Mouse (Mus musculus) midbrain, embryonic 15.5 days (tissue): Measurements from ENCODE around the gene Aatk. TPM values are rescaled to one million over a fixed set of nuclear protein-coding genes. Genes with fewer than 3 reads are reported as not detected.

Source experiments
- ATAC-seq: fragments of 200-750 bp; cut with Nextera tagmentation; replicated peaks from 2 replicates; pipeline ENCODE4 v1.8.0; 2017; ENCODE audit warnings: moderate TSS enrichment
- H3K27ac ChIP-seq: fragments of 300-500 bp; sonication (generic); 2 replicates; pipeline ENCODE4 v1.5.1; 2015; ENCODE audit warnings: mild to moderate bottlenecking, inconsistent platforms
- H3K27me3 ChIP-seq: fragments of 300-500 bp; sonication (generic); replicated peaks from 2 replicates; pipeline ENCODE4 v1.6.1; 2015; ENCODE audit warnings: inconsistent platforms
- H3K36me3 ChIP-seq: fragments of 300-500 bp; sonication (generic); replicated peaks from 2 replicates; pipeline ENCODE4 v1.6.1; 2015; ENCODE audit warnings: inconsistent platforms
- H3K4me1 ChIP-seq: fragments of 300-500 bp; sonication (generic); 2 replicates; pipeline ENCODE4 v1.6.1; 2015; ENCODE audit warnings: inconsistent platforms
- H3K4me2 ChIP-seq: fragments of 300-500 bp; sonication (generic); 2 replicates; pipeline ENCODE4 v1.6.1; 2015; ENCODE audit warnings: inconsistent platforms, mild to moderate bottlenecking, moderate library complexity
- H3K4me3 ChIP-seq: fragments of 300-500 bp; sonication (generic); 2 replicates; pipeline ENCODE4 v1.5.1; 2015; ENCODE audit warnings: mild to moderate bottlenecking, inconsistent platforms
- H3K9ac ChIP-seq: fragments of 300-500 bp; sonication (generic); 2 replicates; pipeline ENCODE4 v1.6.1; 2015; ENCODE audit warnings: mild to moderate bottlenecking, inconsistent platforms
- H3K9me3 ChIP-seq: fragments of 300-500 bp; sonication (generic); 2 replicates; pipeline ENCODE4 v1.6.1; 2016; ENCODE audit warnings: inconsistent platforms
- WGBS: fragments of 180-500 bp; shearing (Covaris S2); methylation state at CpG from one replicate; pipeline ENCODE4 v1.1.7; 2015; ENCODE audit warnings: mixed read lengths; 5-methylcytosine and 5-hydroxymethylcytosine counted together
- polyA plus RNA-seq: library from polyadenylated mRNA; unstranded; fragments of >200 nt; fragmentation: Nextera tagmentation; extraction: Ambion mirVana; gene quantifications from 2 replicates; pipeline ENCODE4 v1.2.1, GENCODE M21; 2015

Aatk gene
- polyA plus RNA-seq: 45.3 and 45.5 TPM in 2 replicates

- peak within 1 kb of the TSS; percentile 93 for H3K27ac ChIP-seq
- no peaks in the 10 kb centered on the region for H3K36me3 ChIP-seq
- ATAC-seq: peak; percentile 15
- 1% methylated on average over 62 of the region's 63 CpGs for WGBS
- H3K4me3 ChIP-seq: peak within 1 kb of the TSS; percentile 81
- H3K4me1 ChIP-seq: peaks cover 66% of the 10 kb centered on the region
- peak within 1 kb of the TSS; percentile 93 for H3K4me2 ChIP-seq
- H3K9ac ChIP-seq: peak within 1 kb of the TSS; percentile 89
- H3K9me3 ChIP-seq: no peaks in the 10 kb centered on the region
- H3K27me3 ChIP-seq: no peaks in the 10 kb centered on the region
Observed at GRCm38 (mm10) chr11:120046553-120047191, at the start of gene Aatk. Gene Aatk (minus strand): TSS chr11:120047167.

GRCm38 (mm10) chr11:120092817-120093591 lies 46.0 kb upstream of the Aatk start:
- peaks cover 26% of the 10 kb centered on the region; the same call in 1 of the 2 replicates for H3K36me3 ChIP-seq
- no peak overlapping the region for H3K27ac ChIP-seq
- 80% methylated on average over 23 of the region's 23 CpGs for WGBS
- H3K4me3 ChIP-seq: no peak overlapping the region
- no peaks in the 10 kb centered on the region for H3K27me3 ChIP-seq
- ATAC-seq: no peak
- H3K9ac ChIP-seq: no peak overlapping the region
- no peak overlapping the region for H3K4me2 ChIP-seq
- H3K9me3 ChIP-seq: no peaks in the 10 kb centered on the region
- peaks cover 8% of the 10 kb centered on the region for H3K4me1 ChIP-seq

- no peak overlapping the region for H3K4me2 ChIP-seq
- ATAC-seq: no peak
- peaks cover 10% of the 10 kb centered on the region for H3K4me1 ChIP-seq
- H3K9ac ChIP-seq: no peak overlapping the region
- H3K4me3 ChIP-seq: no peak overlapping the region
- no peaks in the 10 kb centered on the region for H3K27me3 ChIP-seq
- H3K27ac ChIP-seq: no peak overlapping the region
- WGBS: 95% methylated on average over 4 of the region's 4 CpGs
- peaks cover 26% of the 10 kb centered on the region; the same call in 1 of the 2 replicates for H3K36me3 ChIP-seq
- no peaks in the 10 kb centered on the region for H3K9me3 ChIP-seq
Observed at GRCm38 (mm10) chr11:120090661-120091060, 43.7 kb upstream of the Aatk start.

GRCm38 (mm10) chr11:120086702-120087152 lies 39.8 kb upstream of the Aatk start, which contains the start of gene Cep131:
Gene Cep131 (minus strand): TSS chr11:120086827.
- Histone ChIP-seq H3K36me3 (peaks cover 17% of the 10 kb centered on the region; the same call in 1 of the 2 replicates), H3K4me3 (peak within 1 kb of the TSS; percentile 86), H3K27me3 (no peaks in the 10 kb centered on the region), H3K9me3 (no peaks in the 10 kb centered on the region), H3K27ac (peak within 1 kb of the TSS; percentile 89), H3K4me1 (peaks cover 18% of the 10 kb centered on the region), H3K4me2 (peak within 1 kb of the TSS; percentile 70), H3K9ac (peak within 1 kb of the TSS; percentile 98)
- ATAC-seq: peak; percentile 99
- WGBS: 0% methylated on average over 42 of the region's 42 CpGs

GRCm38 (mm10) chr11:120085891-120086627 lies 39.1 kb upstream of the Aatk start:
- Histone ChIP-seq H3K4me1 (peaks cover 18% of the 10 kb centered on the region), H3K27ac (peak overlapping the region; percentile 89), H3K36me3 (peaks cover 15% of the 10 kb centered on the region; the same call in 1 of the 2 replicates), H3K4me3 (peak overlapping the region; percentile 86), H3K4me2 (peak overlapping the region; percentile 70), H3K9me3 (no peaks in the 10 kb centered on the region), H3K27me3 (no peaks in the 10 kb centered on the region), H3K9ac (peak overlapping the region; percentile 98)
- ATAC-seq: peak; percentile 25
- under 1% methylated on average over 25 of the region's 25 CpGs for WGBS

GRCm38 (mm10) chr11:120080282-120080681 lies 33.3 kb upstream of the Aatk start:
- H3K27ac ChIP-seq: no peak overlapping the region
- ATAC-seq: no peak
- H3K4me1 ChIP-seq: peaks cover 4% of the 10 kb centered on the region
- H3K9ac ChIP-seq: no peak overlapping the region
- H3K4me3 ChIP-seq: no peak overlapping the region
- peaks cover 30% of the 10 kb centered on the region; the same call in 1 of the 2 replicates for H3K36me3 ChIP-seq
- no peaks in the 10 kb centered on the region for H3K27me3 ChIP-seq
- H3K9me3 ChIP-seq: no peaks in the 10 kb centered on the region
- no peak overlapping the region for H3K4me2 ChIP-seq
- WGBS: 94% methylated on average over 6 of the region's 6 CpGs

- H3K36me3 ChIP-seq: peaks cover 37% of the 10 kb centered on the region
- H3K4me3 ChIP-seq: no peak overlapping the region
- H3K4me1 ChIP-seq: no peaks in the 10 kb centered on the region
- H3K9me3 ChIP-seq: no peaks in the 10 kb centered on the region
- 88% methylated on average over 3 of the region's 3 CpGs for WGBS
- H3K27me3 ChIP-seq: no peaks in the 10 kb centered on the region
- H3K9ac ChIP-seq: no peak overlapping the region
- ATAC-seq: no peak
- no peak overlapping the region for H3K4me2 ChIP-seq
- H3K27ac ChIP-seq: no peak overlapping the region
Observed at GRCm38 (mm10) chr11:120076191-120076590, 29.2 kb upstream of the Aatk start.

GRCm38 (mm10) chr11:120072986-120073647 lies 26.1 kb upstream of the Aatk start:
- Histone ChIP-seq H3K9ac (no peak overlapping the region), H3K27me3 (no peaks in the 10 kb centered on the region), H3K36me3 (peaks cover 39% of the 10 kb centered on the region), H3K4me1 (no peaks in the 10 kb centered on the region), H3K27ac (no peak overlapping the region), H3K4me2 (no peak overlapping the region), H3K9me3 (no peaks in the 10 kb centered on the region), H3K4me3 (no peak overlapping the region)
- 91% methylated on average over 9 of the region's 9 CpGs for WGBS
- no peak for ATAC-seq

- Histone ChIP-seq H3K4me3 (no peak overlapping the region), H3K4me2 (no peak overlapping the region), H3K4me1 (no peaks in the 10 kb centered on the region), H3K9ac (no peak overlapping the region), H3K9me3 (no peaks in the 10 kb centered on the region), H3K36me3 (peaks cover 38% of the 10 kb centered on the region), H3K27me3 (no peaks in the 10 kb centered on the region), H3K27ac (no peak overlapping the region)
- WGBS: 87% methylated on average over 7 of the region's 7 CpGs
- no peak for ATAC-seq
Observed at GRCm38 (mm10) chr11:120071731-120072320, 24.9 kb upstream of the Aatk start.

GRCm38 (mm10) chr11:120071065-120071464 lies 24.1 kb upstream of the Aatk start:
- Histone ChIP-seq H3K27me3 (no peaks in the 10 kb centered on the region), H3K4me1 (no peaks in the 10 kb centered on the region), H3K4me3 (no peak overlapping the region), H3K36me3 (peaks cover 40% of the 10 kb centered on the region), H3K4me2 (no peak overlapping the region), H3K9ac (no peak overlapping the region), H3K27ac (no peak overlapping the region), H3K9me3 (no peaks in the 10 kb centered on the region)
- no peak for ATAC-seq
- 38% methylated on average over 12 of the region's 12 CpGs for WGBS

GRCm38 (mm10) chr11:120070286-120070930 lies 23.4 kb upstream of the Aatk start:
- H3K27ac ChIP-seq: no peak overlapping the region
- H3K9ac ChIP-seq: no peak overlapping the region
- H3K4me1 ChIP-seq: no peaks in the 10 kb centered on the region
- H3K9me3 ChIP-seq: no peaks in the 10 kb centered on the region
- ATAC-seq: no peak
- H3K4me2 ChIP-seq: no peak overlapping the region
- no peak overlapping the region for H3K4me3 ChIP-seq
- 90% methylated on average over 27 of the region's 27 CpGs for WGBS
- H3K27me3 ChIP-seq: no peaks in the 10 kb centered on the region
- H3K36me3 ChIP-seq: peaks cover 37% of the 10 kb centered on the region
